Mouse (Mus musculus): ENCODE measurements at regions not wholly inside any gene's neighbourhood (a gene's known extent, or its start where the extent isn't known, plus 50 kb on each side); places are given as distances from the start of the nearest gene placed in this dataset.

DNA sequence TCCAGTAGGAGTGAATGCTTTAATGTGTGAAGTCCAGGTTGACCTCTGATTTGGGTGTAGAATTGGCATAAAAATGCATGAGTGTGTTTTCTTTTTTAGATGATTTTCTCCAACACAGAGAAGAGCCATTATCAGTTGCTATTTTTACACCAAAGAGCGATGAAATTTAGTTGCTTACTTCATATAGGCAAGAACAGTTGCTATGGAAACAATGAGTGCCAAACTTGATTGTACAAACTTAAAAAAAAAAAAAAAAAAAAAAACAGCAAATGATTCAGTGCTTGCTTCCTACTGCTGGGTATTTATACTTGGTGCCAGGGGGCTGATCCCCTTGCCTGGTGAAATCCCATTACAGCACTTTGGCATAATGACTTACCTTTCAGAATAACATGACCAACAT, 268.0 kb downstream of the Sec23a start:
- no peak for DNase-seq

DNA sequence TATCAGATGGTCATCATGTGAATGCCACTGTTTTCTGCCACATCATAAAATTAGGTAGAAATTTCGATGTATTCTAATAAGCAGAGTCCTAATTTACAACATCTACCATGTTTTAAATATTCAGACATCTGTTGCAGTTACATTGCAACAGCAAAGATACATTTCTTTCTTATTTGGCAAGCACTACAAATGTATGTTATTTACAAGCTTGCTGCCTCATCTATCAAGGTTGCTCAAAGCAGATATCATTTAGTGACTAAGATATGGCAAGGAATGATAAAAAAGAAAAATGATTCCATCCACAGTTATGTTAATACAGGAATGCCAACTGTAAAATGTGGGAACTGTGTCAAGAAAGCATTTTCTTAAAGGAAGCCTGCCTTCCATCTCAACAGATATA, 283.7 kb downstream of the Sec23a start:
- no peak for DNase-seq

DNA sequence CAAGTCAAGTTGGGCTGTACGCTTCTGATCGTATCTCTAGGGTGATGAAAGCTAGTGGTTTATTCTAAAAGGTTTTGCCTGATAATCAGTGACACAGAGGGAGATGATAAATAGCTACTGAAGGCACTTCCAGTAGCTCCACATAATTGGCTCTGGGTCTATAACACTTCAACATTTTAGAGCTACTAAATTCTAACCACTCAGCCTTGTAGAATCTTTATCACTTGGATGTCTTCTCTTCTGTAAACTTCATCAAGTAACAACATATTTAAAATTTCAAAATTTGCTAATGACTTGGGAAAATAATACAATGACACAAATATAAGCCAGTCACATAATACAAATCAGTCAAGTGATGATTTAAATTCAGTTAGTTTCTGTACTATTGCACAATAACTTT, 284.3 kb downstream of the Sec23a start:
- no peak for DNase-seq

DNA sequence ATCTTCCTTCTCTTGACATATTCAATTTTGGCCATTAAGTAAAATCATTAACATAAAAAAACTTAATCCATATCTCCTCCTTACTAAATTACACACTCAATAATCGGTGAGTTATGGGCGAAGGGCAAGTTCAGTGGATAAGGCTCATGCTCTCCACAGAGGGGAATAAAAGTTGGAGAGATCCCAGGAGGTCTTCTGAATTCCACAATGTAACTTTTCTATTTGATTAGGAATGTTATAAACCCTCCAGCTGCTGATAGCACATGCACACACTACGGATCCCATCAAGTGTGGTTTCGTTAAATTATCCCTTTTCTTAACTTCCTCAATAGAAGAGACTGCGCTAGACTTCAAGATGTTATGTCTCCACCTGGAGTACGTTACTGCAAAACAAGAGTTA, 293.9 kb downstream of the Sec23a start:
- no peak for DNase-seq

DNA sequence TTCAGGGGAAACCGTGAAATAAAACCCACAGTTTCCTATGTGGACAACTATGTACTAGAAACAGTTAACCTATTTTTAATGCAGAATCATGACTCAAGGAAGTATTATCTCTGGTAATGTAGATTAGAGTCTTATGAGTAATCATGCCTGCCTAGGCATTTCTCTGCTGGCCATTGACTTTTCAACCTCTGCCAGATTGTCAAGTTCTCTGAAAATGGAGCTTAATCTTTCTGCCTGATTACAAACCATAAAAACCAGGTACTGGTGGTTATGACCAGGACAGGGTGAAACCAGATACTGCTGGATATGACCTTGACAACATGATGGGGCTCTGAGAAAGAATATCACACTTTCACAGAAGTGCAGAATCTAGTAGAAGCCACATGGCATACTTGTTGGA, 297.6 kb downstream of the Sec23a start:
- no peak for DNase-seq

DNA sequence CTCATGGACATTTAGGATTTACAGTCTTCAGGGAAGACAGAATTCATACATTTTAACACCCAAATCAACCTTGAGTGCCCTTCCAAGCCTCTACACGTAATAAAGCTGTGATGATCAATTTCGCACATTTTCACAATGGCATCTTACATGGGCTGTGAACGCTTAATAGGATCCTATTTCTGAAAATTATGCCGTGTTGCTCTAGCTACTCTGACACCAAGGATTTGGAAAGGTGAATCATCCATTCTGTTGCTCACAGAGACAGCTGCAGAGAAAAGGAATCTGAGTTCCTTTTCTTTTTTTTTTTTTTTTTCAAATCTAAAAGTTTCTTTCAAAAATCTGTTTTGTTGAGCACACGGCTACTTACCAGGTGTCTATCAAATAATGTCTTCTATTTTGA, 316.1 kb downstream of the Sec23a start:
- DNase-seq, result no peak

DNA sequence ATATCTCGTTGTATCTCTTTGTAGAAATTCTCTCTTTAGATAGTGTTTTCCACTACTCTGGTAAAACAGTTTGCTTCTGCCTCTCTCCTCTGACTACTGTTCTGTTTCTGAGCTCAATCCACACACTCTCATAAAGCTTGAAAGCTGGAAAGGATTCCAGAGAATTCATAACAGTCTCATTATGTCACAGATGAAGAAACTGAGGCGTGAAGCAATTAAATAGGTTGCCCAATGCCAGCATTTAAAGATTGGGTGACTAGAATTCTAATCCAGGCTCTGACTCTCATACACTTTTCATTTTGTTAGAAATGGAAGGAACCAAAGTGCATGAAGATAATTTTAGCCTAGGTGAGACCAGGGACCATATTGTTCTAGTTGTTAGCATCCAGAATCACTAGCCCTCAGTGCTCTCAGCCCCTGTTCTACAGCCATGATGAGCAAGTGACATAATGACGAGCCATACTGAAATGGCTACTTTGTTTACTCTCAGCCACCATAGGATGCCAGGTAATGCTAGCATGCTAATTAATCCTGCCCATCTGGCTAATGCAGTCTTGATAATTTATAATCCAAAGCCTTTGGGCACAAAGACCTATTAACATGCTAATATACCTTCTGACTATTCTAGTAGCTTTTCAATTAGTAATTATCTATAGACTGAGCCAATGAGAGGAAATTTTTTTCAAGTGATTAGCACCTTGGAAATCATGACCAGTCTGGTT, 341.7 kb downstream of the Sec23a start:
- DNase-seq, result no peak

DNA sequence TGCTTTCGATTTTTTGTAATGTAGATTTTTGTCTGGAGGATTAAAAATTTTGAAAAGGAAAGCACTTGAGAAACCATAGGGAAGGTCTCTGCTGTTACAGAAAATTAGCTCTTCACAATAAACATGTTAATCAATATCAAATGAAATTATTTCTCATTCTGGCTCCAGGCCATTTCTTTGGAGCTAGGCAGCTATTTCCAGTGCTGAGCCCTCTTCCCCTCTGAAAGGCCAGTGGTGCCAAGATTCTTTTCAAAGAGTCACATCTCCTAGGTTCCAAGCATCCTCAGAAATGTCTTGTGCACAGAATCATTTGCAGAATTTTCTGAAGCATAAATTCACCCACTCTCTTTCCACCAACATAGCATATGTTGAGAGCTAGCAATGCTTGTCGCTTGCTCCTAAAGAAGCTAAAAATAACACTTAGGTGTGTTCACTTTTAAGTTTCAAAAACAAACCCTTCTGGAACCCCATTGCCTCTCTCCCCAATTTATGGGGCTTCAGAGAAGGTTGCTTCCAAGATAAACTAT, 357.2 kb downstream of the Sec23a start:
- no peak for DNase-seq

DNA sequence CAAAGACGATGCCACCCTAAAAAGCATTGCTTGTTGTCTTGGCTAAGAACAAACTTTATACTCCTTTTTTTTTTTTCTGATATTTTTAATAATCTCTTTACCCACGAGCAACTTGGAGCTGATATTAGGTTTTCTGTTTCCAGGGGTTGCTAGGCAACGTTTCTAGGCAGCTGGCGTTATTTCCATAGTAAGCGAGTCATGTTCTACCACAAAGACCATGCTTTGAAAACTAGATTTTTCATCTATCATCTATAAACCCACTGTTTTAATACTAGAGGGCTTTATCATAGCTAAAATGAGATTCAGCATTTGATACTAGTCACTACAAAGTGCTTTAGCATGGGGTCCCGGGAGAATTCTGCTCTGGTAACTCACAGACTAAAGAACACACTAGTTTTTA, 358.1 kb downstream of the Sec23a start:
- no peak for DNase-seq

DNA sequence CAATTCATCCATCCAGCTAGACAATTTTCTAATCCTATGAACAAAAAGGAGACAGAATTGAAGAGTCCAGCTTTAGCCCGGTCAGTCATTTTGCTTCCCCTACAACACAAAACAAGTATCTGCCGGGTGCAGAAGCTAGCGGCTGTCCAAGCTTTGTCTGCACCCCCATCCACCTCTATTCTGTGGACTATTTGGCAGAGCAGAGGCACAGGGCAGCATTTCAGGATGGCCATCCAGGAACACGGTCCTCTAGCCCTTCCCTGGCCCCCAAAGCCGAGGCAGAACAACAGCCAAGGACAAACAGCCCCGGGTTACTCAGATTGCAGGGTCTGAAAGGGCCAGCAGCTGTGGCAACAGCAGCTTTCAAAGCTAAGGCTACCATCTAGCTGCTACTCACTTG, 358.6 kb downstream of the Sec23a start:
- DNase-seq, result no peak

DNA sequence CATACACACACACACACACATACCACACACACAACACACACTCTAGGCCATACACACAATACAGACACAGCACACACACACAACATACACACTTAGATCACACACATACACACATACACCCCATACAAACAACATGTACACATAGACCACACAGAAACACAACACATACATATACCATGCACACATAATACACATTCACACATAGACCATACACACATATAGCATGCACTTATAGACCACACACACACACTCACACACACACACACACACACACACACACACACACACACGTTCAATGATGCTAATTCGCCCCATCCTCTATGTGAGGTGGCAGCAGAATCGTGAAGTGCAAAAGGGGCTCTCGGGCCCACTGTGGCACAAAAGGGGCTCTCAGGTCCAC, 359.1 kb downstream of the Sec23a start:
- DNase-seq, result no peak

DNA sequence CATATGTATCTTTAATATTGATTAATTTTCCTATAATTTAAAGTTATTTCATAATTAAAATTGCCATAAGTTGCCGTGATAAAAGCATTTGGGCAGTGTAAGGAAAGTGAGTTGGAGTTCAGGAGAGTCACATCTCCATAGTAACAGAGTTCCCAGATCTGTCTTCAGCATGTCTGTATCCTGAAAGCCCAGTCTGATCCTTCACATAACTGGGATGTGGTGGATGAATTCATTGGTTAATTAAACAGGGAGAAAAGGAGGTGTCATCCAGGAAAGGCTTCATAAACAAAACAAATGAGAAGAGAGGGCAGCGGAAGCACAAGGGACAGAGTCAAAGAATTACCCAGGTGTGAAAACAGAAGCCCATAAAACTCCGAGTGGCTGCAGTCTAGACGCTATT, 363.5 kb downstream of the Sec23a start:
- DNase-seq, result no peak

DNA sequence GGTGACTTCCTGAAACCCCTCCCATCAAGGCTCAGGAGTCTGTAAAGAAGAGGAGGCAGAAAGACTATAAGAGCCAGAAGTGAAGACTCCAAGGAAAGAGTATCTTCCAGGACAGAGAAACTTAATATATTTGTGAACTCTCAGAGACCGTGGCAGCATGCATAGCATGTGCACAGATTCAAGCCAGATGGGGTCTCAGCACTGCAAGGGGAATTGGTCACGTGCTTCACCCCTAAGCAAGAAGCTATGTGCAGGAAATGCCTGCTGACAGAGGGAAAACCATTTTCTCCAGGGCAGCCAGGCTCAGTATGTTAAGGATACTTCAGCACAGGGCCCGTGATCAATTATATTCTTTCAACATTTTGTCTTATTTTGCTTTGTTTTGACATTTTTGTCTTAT, 368.0 kb downstream of the Sec23a start:
- no peak for DNase-seq

DNA sequence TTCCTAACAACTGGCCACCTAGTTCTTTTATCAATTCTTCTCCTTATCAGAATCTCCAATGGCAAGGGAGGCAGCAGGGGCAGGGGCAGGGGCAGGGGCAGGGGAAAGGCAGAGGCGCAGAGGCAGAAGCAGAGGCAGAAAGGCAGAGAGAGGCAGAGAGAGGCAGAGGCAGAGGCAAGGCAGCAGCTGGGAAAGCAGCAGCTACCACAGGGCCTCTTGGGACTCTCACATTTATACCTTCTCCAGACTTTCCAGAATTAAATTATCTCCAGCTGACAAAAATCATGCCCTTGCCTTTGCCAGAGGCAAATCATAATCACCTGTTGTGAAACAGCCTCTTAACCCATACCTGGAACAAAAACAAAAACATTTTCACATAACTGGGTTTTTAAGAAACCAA, 370.4 kb upstream of the Clec14a start:
- no peak for DNase-seq

DNA sequence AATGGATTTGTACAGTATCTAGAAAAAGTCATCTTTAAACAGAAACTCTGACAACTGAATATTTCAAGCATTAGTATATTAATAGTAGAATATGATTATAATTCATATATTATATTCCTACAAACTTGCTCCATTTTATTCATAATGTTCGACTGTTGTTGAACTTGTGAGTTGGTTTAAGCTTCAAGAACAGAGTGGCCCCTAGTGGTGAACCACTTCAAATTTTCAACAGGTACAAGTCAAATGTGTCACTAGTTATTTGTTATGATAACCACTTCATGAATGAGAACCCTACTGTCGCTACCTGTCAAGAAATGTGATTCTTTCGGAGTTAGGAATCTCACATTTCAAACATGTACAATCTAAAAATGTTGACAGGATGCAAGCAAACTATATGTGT, 369.2 kb upstream of the Clec14a start:
- DNase-seq, result peak; percentile 62

DNA sequence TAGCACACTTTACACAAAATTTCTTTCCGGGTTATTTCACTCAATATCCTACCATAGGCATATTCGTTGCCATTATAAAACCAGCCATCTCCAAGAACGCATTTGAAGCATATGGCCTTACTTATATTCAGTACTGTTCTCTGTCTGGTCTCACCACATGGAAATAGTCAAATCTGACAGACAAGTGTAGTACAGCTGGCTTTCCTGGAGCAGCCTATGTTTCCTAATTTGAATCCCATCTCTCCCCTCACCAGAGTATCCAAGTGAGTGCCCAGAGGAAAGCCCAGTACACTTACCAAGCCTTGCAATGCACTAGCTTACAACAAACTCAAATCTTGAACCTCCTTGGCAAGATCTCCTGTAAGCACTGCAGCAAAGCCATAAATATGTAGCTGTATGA, 363.4 kb upstream of the Clec14a start:
- DNase-seq, result no peak

DNA sequence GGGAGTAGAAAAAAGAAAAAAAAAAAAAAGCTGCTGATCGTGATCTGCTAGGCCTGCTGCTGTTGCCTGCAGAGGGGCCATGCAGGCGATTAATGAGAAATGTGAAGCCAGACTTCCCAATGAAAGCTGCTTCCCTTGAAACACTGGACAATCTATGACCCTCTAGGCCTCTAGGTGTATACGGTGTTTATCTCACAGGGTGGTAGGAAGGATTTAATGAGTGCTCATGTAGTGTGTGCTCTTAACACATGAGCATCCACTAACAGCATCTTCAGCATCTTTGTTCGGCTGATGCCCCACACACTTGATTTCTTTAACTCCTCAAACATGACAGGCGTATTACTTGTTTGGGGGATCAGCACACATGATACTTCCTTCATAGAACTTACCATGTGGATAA, 359.7 kb upstream of the Clec14a start:
- no peak for DNase-seq

DNA sequence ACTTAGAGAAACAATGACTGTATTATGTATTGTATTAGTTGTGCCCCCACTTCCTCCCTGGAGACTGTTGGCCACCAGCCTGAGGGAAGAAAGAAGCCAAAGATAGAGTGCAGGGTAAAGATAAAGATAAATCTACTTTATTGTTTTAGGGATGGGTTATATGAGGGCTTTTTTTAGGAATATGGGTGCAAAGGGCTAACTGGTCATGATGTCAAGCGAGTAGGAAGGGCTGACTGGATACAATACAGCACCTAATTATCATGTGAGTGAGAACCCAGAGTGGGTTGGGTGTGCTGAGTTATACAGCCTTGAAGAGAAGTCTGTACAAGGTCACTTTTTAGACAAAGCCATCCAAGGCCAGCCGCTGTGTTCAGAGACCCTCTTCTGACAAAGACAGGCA, 356.1 kb upstream of the Clec14a start:
- no peak for DNase-seq

DNA sequence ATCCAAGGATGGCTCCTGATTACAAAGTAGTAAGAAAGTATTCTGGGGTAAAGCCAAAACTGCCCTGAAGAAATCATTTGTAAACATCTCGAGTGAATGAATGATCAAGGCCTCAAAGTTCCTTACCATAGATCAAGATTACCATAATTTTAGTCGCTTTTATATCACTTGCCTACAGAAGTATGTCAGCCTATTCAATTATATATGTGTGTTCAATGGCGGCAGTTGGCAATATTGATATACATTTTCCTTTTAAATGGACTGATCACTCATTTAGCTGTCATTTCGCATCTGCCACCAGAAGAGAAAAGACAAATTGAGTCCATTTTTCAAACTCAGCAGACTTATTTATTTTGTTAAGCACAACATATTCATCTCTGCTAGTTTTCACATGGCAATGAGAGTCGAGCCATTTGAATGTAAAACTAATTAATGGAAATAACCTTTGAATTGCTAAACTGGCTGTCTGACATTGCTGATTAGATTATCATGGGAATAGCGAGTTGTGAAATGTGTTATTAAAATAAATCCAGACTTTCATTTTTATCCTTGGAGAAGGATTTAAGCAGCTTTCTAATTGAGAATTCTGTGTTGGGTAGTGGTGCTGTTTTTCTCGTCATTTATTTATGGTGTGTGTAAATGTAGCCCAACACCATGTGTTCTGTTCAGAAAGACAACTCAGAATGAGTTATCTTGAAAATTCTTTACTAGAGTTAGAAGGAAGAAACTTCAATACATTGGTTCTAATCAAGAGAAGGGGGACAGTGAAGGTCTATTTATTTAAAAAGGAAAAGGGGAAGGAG, 350.6 kb upstream of the Clec14a start:
- DNase-seq, result no peak

DNA sequence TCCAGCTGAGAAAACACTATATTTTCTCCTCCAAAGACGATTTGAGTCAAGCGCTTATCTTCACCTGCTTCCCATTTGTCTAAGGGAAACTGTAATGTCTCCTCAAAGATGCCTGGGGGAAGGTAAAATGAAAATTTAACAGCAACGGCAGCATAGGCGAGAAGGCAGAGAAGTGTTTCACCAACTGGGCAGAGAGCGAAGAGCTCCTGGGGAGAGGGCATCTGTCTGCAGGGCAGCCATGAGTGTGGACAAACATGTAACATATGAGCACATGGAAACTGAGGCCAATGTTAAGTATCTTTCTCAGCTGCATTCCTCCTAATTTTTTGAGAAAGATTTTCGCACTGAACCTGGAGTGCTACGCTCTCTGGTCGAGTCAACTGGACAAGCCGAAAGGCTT, 325.7 kb upstream of the Clec14a start:
- no peak for DNase-seq

DNA sequence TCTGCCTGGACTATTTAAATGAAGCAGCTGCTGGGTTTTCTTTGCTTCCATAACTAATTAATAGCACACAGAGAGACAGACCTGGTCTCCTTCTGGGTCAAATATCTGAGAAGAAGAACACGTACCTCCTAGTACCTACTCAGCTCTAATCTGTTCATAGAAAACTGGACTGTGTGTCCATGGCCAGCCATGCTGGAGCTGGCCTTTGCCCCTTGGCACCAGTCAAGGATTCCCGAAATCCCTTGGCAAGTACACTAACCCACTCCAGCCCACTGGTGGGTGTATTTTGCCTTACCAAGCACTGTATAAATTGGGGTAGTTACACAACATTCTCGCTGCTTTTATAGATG, 322.4 kb upstream of the Clec14a start:
- no peak for DNase-seq

DNA sequence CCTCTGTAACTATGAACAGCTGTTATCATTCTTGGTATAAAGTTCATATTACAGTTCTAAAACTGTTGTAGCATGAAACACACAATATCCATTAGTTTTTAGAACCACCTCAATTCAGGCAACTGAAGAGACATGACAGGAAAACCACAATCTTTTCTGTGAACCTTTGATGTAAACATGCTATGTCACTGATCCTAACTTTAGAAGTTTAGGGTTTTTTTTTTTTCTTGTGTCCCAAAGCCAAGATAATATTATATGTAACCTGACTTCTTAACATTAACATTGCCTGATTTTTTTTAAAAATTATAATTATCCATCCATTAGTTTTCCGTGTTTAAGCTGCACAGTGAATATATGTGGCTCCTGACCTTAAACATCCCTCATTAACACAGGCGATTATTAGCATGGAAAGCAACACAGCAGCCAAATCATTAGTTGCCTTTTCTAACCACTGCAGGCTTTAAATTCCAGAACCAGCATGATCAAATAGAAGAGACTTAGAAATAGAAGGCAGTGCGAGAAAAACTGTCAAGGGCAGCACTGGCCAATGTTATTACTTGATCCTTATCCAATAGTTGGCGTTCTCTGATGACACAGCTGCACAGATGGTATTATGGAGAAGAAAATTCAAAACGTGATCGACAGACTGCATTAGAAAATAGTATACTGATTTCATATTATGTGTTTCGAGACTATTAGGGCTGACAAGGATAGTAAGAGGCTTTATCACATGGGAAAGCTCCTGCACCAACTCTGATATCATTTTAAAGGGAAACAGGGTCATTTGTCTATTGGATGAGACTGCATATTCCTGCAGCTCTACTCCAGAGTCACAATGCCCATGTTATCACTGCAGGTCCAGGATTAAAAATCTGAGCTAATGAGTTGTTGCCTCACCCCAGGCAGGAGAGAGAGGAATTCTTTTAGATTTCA, 321.7 kb upstream of the Clec14a start:
- DNase-seq, result no peak

DNA sequence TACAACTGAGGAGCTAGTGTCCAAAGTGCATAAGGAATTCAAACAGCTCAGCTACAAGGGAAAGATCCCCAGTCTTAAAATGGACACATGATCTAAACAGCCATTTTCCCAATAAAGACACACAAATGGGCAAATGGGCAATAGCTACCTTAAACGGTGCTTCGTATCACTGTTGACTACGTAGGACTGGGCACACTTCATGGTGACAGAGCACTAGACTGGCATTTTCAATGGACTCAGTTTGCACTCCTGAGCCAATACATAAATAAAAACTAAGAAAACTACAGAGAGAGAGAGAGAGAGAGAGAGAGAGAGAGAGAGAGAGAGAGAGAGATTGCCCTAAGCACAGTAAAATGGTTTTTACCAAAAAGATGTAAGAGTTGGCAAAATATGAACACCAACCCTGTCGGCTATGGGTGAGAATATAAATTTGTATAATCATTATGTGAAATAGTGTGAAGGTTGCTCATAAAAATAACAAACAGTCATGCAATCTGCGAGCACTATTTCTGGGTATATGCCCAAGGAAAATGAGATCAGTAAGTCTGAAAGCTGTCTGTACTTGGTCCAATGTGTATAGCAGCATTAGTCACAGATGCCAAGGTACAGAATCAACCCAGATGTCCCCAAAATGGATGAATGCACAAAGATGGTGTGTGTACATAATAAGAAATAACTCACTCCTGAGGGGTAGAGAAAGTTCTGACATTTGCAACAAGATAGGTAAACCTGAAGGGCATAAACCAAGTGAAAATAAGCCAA, 312.9 kb upstream of the Clec14a start:
- DNase-seq, result no peak

All from lung, postnatal 36 days (tissue).